Mouse (Mus musculus) forebrain, embryonic 11.5 days (tissue): Measurements from ENCODE around the gene Tyrobp. TPM values are rescaled to one million over a fixed set of nuclear protein-coding genes. Genes with fewer than 3 reads are reported as not detected.

Experiments
- ATAC-seq: fragments of 200-750 bp; cut with Nextera tagmentation; replicated peaks from 2 replicates; pipeline ENCODE4 v1.8.0; 2017; ENCODE audit warnings: moderate TSS enrichment; ENCODE audit not compliant: low FRiP score
- DNase-seq: peaks from one replicate; pipeline ENCODE4 v3.0.0-alpha.2; 2017; ENCODE audit warnings: low spot score
- H3K27ac ChIP-seq: fragments of 300-500 bp; sonication (generic); 2 replicates; pipeline ENCODE4 v1.5.1; 2014; ENCODE audit warnings: low read depth, low read length
- H3K27me3 ChIP-seq: fragments of 300-500 bp; sonication (generic); 2 replicates; pipeline ENCODE4 v1.6.1; 2014; ENCODE audit warnings: mild to moderate bottlenecking, low read length, mixed read lengths; ENCODE audit not compliant: control insufficient read depth, insufficient read depth
- H3K36me3 ChIP-seq: fragments of 300-500 bp; sonication (generic); 2 replicates; pipeline ENCODE4 v1.6.1; 2014; ENCODE audit warnings: mild to moderate bottlenecking, low read length, moderate library complexity, mixed read lengths; ENCODE audit not compliant: control insufficient read depth, insufficient read depth
- H3K4me1 ChIP-seq: fragments of 300-500 bp; sonication (generic); replicated peaks from 2 replicates; pipeline ENCODE4 v1.6.1; 2014; ENCODE audit warnings: low read length, mixed read lengths; ENCODE audit not compliant: control insufficient read depth, insufficient read depth
- H3K4me2 ChIP-seq: fragments of 300-500 bp; sonication (generic); 2 replicates; pipeline ENCODE4 v1.6.1; 2014; ENCODE audit warnings: low read depth, mild to moderate bottlenecking, low read length, moderate library complexity, mixed read lengths; ENCODE audit not compliant: severe bottlenecking
- H3K4me3 ChIP-seq: fragments of 300-500 bp; sonication (generic); 2 replicates; pipeline ENCODE4 v1.5.1; 2014; ENCODE audit warnings: low read depth, low read length
- H3K9ac ChIP-seq: fragments of 300-500 bp; sonication (generic); 2 replicates; pipeline ENCODE4 v1.6.1; 2014; ENCODE audit warnings: low read length
- H3K9me3 ChIP-seq: fragments of 300-500 bp; sonication (generic); 2 replicates; pipeline ENCODE4 v1.6.1; 2016; ENCODE audit warnings: low read length, mixed read lengths; ENCODE audit not compliant: control insufficient read depth
- WGBS: fragments of 180-500 bp; shearing (Covaris S2); extraction: QIAGEN DNeasy Blood & Tissue Kit; methylation state at CpG from one replicate; pipeline ENCODE4 v1.1.7; 2014; 5-methylcytosine and 5-hydroxymethylcytosine counted together
- polyA plus RNA-seq: library from polyadenylated mRNA; unstranded; fragments of >200 nt; fragmentation: Nextera tagmentation; extraction: Ambion mirVana; gene quantifications from 2 replicates; pipeline ENCODE4 v1.2.1, GENCODE M21; 2014

The Tyrobp gene
- polyA plus RNA-seq, 1 experiment from 2014 or later = 9.6 TPM

DNA sequence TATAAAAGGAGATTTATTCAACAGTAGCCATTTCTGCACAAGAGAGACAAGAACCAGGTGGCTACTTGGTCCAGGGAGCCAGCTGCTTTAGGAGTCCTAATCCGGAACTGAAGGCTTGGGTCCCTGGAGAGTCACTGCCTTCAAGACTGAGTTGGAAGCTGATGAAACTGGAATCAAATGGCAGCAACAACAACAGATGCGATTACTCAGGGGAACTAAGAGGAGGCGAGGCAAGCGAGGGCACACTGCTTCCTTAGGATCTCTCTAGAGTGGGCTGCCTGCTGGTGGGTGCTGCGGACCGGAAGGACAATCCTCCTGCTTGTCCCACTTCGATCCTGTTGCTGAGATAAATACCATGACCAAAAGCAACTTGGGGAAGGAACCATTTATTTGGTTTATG, 13.9 kb upstream of the Tyrobp start:
- Histone ChIP-seq H3K4me1 (no peaks in the 10 kb centered on the region), H3K4me3 (no peak overlapping the region), H3K36me3 (no peaks in the 10 kb centered on the region), H3K9ac (no peak overlapping the region), H3K9me3 (no peaks in the 10 kb centered on the region), H3K27me3 (no peaks in the 10 kb centered on the region), H3K4me2 (no peak overlapping the region), H3K27ac (no peak overlapping the region)
- ATAC-seq (no peak), DNase-seq (no peak)
- WGBS = 65% methylated on average over 7 of the region's 7 CpGs

DNA sequence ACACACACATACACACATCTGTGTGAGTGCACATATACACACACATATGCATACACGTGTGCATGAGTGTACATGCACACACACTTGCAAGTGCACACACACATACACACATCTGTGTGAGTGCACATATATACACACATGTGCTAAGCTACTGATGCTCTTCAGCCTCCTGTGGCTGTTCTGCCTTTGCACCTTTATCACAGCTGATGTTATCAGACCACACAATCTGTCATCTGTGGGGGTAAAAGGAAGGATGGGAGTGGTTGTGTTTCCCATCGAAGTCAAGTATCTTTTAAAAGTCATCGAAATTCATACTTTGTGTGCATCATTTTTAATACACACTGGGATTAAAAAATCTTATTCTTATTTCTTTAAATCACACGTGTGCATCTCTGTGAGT, 11.2 kb upstream of the Tyrobp start:
- Histone ChIP-seq H3K4me3 (no peak overlapping the region), H3K9ac (no peak overlapping the region), H3K27ac (no peak overlapping the region), H3K4me2 (no peak overlapping the region), H3K4me1 (no peaks in the 10 kb centered on the region), H3K36me3 (no peaks in the 10 kb centered on the region), H3K9me3 (no peaks in the 10 kb centered on the region), H3K27me3 (no peaks in the 10 kb centered on the region)
- ATAC-seq (no peak), DNase-seq (no peak)
- WGBS = 73% methylated on average over 4 of the region's 4 CpGs

DNA sequence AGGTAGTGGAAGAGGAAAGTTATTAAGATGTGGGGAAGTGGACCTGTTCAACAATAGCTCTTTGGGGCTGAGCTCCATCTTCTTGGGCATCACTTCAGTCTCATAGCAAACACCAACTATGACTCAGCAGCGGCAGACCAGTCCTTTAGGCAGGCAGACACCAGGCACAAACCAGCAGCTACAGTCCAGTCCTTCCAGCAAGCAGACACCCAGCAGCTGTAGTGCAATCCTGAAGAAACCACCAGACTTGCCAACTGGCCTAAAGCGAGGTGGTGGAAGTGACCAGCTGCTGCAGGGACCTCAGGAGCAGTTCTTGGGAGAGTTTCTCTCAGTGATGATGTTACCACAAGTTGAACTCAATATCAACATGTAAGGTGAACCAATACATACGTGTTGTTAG, 4.9 kb upstream of the Tyrobp start:
- Histone ChIP-seq H3K9me3 (no peaks in the 10 kb centered on the region), H3K4me3 (no peak overlapping the region), H3K4me1 (no peaks in the 10 kb centered on the region), H3K9ac (no peak overlapping the region), H3K4me2 (no peak overlapping the region), H3K27ac (no peak overlapping the region), H3K27me3 (no peaks in the 10 kb centered on the region), H3K36me3 (no peaks in the 10 kb centered on the region)
- WGBS = 88% methylated on average over 3 of the region's 3 CpGs
- no peak for ATAC-seq
- no peak for DNase-seq

DNA sequence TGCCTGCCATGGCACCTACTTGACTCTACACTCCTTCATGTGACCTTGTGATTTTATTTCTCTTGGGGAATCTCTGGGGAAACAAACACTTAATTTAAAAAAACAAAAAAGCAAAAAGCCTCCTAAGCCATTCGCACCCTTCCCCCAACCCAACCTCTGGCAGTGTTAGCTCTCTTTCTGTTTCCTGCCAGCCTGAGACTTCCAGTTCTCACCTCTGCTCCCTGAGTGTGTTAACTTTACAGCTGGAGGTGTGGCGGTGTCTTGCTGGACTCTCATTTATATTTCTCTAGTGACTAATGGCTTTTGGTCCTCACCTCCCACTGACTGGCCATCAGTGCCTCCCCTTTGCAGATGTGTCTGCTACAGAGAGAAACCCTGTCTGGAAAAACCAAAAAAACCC, 3.8 kb upstream of the Tyrobp start:
- ATAC-seq (no peak), DNase-seq (no peak)
- Histone ChIP-seq H3K27me3 (no peaks in the 10 kb centered on the region), H3K9me3 (no peaks in the 10 kb centered on the region), H3K36me3 (no peaks in the 10 kb centered on the region), H3K27ac (no peak overlapping the region), H3K4me1 (no peaks in the 10 kb centered on the region), H3K4me3 (no peak overlapping the region), H3K9ac (no peak overlapping the region), H3K4me2 (no peak overlapping the region)
- 85% methylated on average over 2 of the region's 2 CpGs for WGBS

- DNase-seq = no peak
- H3K27ac ChIP-seq = no peak overlapping the region
- no peak overlapping the region for H3K4me2 ChIP-seq
- no peaks in the 10 kb centered on the region for H3K4me1 ChIP-seq
- no peaks in the 10 kb centered on the region for H3K27me3 ChIP-seq
- H3K9me3 ChIP-seq = no peaks in the 10 kb centered on the region
- H3K9ac ChIP-seq = no peak overlapping the region
- whole genome bisulfite sequencing = 80% methylated on average over 3 of the region's 3 CpGs
- H3K4me3 ChIP-seq = no peak overlapping the region
- no peak for ATAC-seq
- no peaks in the 10 kb centered on the region for H3K36me3 ChIP-seq
These were observed 2.5 kb upstream of the Tyrobp start for GRCm38 (mm10) chr7:30411023-30411422.

DNA sequence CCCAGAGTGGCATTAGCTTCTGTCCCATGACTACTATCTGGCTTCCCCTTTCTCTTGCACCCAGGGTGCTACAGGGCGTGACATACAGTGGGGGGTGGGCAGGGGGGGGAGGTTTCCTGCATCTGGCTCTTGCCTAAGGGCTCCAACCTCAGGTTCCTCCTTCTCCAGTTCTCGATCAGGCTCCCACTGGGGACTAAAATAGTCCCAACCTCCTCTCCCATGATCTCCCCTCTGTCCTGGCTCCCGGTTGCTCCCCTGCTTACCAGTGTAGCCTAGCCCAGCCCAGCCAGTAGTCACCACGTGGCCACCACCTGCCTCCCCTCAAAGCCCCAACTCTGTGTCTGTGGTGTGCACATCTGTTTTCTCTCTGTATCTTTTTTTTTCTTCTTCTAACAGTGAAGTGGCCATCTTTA, 819 bp upstream of the Tyrobp start:
- Histone ChIP-seq H3K36me3 (no peaks in the 10 kb centered on the region), H3K27me3 (no peaks in the 10 kb centered on the region), H3K4me3 (no peak overlapping the region), H3K27ac (no peak overlapping the region), H3K4me2 (no peak overlapping the region), H3K4me1 (no peaks in the 10 kb centered on the region), H3K9me3 (no peaks in the 10 kb centered on the region), H3K9ac (no peak overlapping the region)
- DNase-seq (no peak), ATAC-seq (no peak)
- WGBS = 66% methylated on average over 4 of the region's 4 CpGs

DNA sequence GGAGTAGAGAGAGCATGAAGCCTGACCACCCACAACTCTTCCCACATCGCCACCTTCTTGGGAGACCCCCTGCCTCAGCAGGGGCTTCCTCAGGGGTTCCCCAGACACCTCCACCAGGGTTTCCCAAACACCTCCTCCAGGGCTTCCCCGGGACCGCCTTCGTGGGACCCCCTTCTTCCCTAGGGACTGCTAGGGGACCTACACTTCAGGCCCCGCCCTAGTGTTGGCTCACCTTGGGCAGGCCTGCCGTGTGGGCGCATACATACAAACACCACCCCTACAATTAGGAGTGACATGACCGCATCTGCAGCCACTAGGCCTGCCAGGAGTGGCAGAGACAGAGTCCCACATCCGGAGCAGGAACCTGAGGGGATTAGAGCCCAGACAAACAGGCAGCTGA, 4.3 kb downstream of the Tyrobp start:
- no peaks in the 10 kb centered on the region for H3K9me3 ChIP-seq
- H3K27me3 ChIP-seq = no peaks in the 10 kb centered on the region
- no peak overlapping the region for H3K27ac ChIP-seq
- WGBS = 82% methylated on average over 9 of the region's 9 CpGs
- no peak overlapping the region for H3K4me3 ChIP-seq
- H3K4me2 ChIP-seq = no peak overlapping the region
- DNase-seq (no peak), ATAC-seq (no peak)
- H3K4me1 ChIP-seq = peaks cover 6% of the 10 kb centered on the region; the same call in 1 of the 2 replicates
- H3K36me3 ChIP-seq = no peaks in the 10 kb centered on the region
- no peak overlapping the region for H3K9ac ChIP-seq

- Histone ChIP-seq H3K27ac (no peak within 1 kb of the TSS), H3K4me1 (peaks cover 7% of the 10 kb centered on the region; the same call in 1 of the 2 replicates), H3K4me3 (no peak within 1 kb of the TSS), H3K36me3 (no peaks in the 10 kb centered on the region), H3K9ac (no peak within 1 kb of the TSS), H3K4me2 (no peak within 1 kb of the TSS), H3K27me3 (no peaks in the 10 kb centered on the region), H3K9me3 (no peaks in the 10 kb centered on the region)
- ATAC-seq (no peak), DNase-seq (no peak)
- 78% methylated on average over 10 of the region's 10 CpGs for WGBS
These were observed 6.3 kb downstream of the Tyrobp start, which contains the start of gene Hcst for GRCm38 (mm10) chr7:30419561-30420499. Hcst (minus strand) TSS chr7:30419854.

GRCm38 (mm10) chr7:30420673-30421072, 7.1 kb downstream of the Tyrobp start:
- Histone ChIP-seq H3K36me3 (no peaks in the 10 kb centered on the region), H3K9ac (no peak overlapping the region), H3K27me3 (no peaks in the 10 kb centered on the region), H3K4me1 (peaks cover 7% of the 10 kb centered on the region; the same call in 1 of the 2 replicates), H3K9me3 (no peaks in the 10 kb centered on the region), H3K4me2 (no peak overlapping the region), H3K27ac (no peak overlapping the region), H3K4me3 (no peak overlapping the region)
- DNase-seq (no peak), ATAC-seq (no peak)
- 88% methylated on average over 3 of the region's 3 CpGs for WGBS
